Mouse (Mus musculus): Measurements from ENCODE around the gene Hapln4.
"Not testable (repeated sequence)": the region's sequence is repeated elsewhere in the genome, so short reads cannot be mapped to it uniquely, and the experiment has no call there.

Gene Hapln4

DNA sequence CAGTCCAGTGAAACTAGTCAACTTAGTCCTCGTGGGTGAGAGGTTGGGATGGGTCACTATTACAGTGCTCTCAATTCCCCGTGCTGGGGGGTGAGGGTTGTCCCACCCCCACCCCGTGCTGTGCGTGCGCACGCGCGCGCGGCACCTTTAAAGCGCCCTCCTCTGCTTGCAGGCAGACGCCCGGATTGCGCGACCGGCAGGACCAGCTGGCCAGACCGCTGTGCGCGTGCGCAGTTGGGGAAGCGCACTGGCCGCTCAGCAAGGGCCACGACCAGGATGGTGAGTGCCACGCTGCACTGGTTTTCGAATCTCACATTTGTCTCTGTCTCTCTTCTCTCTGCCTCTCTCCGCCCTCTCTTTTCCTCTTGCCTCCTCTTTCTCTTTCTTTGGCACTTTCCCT is at the start of gene Hapln4:
TSS of gene Hapln4 (plus strand) at position 173 of the 400 bp plus-strand sequence.
- DNase-seq: peak in 1 of 2 experiments; percentile 13

DNA sequence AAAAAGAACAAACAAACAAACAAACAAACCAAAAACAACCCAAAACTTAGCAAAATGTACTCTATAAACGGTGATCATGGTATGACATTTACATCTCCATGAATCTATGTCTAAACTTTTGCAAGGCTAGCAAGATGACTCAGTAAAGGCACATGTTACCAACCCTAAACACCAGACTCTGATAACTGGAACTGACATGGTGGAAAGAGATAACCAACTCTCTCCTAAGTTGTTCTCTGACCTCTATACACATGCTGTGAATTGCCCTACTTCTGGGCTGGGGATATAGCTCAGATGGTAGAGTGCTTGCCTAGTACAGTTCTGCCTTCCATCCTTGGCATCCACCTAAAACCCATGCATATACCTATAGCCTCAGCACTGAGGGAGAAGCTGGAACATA is 45.3 kb upstream of the Hapln4 start:
- DNase-seq: no peak

DNA sequence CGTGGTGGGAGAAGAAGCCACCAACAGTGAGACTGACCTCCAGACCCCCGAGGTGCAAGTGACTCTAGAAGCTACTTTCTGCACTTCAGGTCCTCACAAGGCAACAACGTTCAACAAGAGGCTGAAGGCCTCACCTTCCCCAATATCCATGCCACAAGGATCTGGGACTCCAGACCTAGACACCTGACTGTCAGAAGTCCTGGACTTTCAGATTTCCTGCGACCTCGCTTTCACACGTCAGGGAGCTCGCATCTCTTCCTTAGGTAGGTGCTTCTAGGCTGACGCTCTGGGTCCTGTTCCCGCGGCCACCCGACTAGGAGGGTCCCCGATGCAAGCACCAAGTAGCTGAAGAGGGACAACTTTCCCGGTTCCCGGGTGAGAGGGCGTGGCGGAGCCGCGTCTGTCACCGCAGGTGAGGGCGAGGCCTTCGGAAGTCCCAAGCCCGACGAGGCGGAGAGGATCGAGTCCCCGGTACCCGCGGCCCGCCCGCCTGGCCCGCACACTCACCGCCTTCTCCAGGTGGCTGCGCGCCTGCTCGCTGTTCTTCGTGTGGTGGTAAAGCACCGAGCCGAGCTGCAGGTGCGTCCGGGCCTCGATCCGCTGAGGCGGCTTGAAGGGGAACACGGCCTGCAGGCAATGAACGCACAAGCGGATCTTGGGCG is 41.2 kb upstream of the Hapln4 start:
- DNase-seq: no peak

DNA sequence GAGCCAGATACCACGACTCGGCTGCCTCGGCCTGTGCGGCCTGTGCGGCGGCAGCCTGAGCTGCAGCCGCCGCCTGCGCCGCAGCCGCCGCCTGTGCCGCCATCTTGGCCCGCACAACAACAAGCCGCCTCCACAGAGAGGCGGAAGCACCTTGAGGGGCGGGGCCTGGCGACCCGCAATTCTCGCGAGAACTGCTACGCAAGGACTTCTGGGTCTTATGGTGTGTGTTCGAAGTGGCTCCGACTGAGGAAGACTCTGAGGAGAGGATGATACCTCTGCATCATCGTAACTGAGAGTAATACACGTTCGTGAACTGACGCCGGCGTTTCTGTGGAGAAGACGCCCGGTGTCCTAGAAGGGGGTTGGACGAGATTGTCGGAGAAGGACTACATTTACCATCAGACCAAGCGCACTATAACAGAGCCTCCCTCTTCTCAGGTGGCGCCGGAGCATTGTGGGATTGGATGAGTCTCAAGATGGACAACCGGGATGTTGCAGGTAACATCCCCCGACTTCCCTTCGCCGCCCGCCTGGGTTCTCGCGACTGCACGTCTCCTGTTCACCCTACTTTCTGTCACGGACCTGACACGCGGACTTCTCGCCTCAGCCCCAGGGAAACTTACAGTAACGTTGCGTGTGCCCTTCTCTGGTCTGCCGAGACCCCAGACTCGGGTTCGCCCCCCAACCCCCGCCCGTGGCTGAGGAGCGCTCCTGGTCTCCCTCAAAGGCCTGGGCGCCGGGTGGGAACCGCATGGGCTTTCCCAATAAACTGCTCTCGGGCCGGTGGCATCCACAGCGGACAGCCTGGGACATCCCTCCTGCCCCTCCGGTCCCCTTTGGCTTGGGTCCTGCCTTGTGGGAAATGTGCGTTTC is 40.4 kb upstream of the Hapln4 start, which contains the start of the genes Mau2 and Sugp1:
TSS of gene Mau2 (minus strand) at position 152 of the 873 bp plus-strand sequence.
TSS of gene Sugp1 (plus strand) at position 231 of the 873 bp plus-strand sequence.
- DNase-seq: peak; percentile 98 to 99

DNA sequence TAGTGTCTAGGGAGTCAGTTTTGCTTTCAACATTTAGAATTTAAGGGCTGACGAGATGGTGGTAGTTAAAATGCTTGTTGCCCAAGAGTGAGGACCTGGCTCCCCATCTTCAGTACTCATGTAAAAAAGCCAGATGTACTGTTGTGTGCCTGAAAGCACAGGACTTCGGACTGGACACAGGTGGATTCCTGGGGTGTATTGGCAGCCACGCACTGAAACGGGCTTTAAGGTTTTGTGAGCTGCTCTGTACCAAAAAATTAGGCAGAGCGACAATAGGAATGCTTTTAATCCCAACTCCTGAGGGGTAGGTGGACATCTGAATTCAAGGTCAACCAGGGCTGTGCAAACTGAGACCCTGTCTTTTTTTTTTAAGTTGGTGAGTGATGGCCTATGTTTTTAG is 39.3 kb upstream of the Hapln4 start:
- no peak for DNase-seq

DNA sequence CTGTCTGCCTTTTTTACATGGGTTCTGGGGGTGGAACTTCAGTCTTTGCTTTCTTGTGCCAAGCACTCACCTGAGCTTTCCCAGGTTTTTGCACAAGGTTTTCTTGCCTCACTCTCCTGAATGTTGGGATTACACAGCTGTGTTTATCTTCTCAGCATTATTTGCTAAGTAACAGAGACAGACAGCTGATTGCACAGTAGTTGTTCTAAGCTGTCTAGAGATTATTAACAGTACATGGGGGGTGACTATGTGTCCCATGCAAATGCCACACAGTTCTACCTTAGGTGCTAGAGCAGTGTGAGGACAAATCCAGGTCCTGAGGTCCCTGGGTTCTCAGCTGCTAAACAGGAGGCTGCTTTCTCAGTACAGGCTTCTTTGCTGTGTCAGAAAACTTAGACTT is 33.6 kb upstream of the Hapln4 start:
- no peak for DNase-seq

DNA sequence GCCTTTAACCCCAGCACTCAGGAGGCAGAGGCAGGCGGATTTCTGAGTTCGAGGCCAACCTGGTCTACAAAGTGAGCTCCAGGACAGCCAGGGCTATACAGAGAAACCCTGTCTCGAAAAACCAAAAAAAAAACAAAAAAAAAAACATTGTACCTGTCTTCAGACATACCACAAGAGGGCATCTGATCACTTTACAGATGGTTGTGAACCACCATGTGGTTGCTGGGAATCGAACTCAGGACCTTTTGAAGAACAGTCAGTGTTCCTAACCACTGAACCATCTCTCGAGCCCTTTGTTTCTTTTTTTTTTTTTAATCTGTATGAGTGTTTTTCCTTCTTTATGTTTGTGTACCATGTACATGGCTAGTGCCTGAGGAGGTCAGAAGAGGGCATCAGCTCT is 32.8 kb upstream of the Hapln4 start:
- DNase-seq: not testable (repeated sequence)

DNA sequence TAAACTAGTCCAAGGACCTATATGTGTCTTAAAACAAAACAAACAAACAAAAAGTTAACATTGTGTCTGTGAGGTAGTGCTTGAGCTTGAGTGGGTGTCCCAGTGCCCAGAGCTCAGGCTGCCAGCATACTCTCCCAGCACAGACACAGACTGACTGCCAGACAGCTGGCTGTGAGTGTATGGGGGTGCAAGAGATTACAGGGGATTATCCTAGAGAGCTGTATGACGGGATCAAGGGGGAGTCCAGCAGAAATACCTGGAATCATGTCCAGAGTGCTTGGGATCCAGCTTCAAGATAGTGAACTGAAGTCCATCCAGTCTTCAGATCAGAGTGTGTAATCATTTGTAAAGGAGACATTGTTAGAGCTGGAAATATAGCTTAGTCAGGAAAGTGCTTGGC is 25.5 kb upstream of the Hapln4 start:
- no peak for DNase-seq

DNA sequence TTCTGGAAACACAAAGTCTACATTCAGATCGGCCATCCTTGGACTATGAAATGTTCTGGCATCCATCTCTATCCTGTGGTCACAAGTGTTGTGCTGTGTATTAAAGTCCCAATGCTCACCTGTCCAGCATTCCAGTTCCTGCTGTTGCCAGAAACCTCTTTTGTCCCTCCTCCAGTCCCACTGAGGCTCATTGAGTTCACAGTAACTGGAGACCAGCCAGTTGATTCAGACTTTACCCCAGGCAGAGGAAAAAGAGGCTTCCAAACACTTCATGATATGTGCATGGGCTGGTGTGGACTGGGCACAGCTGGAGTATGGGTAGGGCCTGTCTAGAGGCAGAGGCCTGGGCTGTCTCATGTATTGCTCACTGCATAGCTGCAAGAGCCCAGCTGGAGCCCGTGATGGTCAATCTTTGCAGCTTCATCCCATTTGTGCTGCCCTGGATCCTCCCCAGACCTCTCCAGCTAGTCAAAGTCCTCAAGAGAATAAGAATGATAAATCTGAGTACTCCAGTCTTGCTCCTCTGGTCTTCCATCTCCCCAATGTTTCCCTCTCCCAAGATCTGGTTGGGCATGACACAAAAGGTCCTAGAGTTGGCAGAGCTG is 11.3 kb upstream of the Hapln4 start:
- no peak for DNase-seq

DNA sequence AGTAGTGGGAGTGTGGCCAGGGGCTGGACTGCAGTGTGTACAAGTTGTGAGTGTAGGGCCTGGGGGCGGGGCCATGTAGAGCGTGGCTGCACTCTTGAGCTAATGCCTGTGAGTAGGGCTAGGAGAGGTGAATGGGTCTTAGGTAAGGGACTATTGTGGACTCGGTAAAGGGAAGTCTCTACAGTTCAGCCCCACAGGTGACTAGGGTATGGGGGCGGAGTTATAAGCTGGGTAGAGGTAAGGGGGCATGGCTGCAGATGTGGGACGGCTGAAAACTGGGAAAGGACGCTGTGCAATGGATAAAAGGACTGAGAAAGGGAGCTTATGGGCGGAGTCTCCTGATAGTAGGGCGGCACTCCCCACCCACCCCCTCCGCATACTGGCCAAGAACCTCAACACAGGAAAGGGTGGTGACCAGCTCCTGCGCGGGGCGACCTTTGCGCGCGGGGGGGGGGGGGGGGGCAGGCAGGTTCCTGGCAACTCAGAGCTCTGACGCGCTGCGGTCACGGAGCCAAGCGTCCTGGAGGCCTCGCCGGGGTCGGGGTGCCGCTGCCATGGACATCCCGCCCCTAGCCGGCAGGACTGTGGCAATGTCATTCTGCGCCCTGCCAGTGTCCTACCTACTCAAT is 10.7 kb upstream of the Hapln4 start, which contains the start of gene Tm6sf2:
TSS of gene Tm6sf2 (plus strand) at position 484 of the 629 bp plus-strand sequence.
- no peak for DNase-seq

DNA sequence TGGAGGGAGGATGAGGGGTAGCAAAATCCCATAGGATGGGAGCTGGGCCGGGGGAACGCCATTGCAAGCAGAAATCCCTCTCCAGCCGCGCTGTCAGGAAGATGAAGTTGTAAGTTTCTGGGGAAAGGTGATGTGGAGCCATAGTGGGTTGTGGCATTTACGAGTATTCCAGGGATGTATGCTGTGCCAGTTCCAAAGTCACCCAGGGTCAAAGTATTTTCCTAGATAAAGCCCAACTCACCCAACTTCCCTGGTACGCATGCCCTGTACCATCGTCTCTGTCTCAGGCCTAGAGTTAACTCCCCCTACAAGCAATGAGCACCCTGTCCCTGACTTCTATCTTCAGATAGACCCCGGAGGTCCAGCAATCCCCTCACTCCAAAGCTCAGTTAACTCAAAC is 10.1 kb upstream of the Hapln4 start:
- no peak for DNase-seq

DNA sequence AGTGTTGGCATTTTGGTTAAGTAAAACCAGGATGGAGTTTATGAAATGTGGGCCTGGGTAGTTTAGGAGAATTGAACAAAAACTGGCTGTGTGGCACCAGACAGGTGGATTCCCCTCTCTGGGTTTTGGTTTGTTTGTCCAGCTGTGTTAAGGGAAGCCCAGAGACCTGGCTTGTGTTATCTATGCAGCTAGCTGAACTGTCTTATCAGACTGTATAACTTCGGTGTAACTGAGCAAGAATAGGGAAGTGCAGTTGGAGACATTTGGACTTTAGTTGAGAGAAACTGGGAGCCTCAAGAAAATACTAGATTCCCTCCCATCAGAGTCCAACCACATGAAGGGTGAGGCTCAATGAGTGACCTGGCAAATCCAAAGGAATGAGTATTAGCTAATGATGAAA is 9.6 kb upstream of the Hapln4 start:
- DNase-seq: no peak

DNA sequence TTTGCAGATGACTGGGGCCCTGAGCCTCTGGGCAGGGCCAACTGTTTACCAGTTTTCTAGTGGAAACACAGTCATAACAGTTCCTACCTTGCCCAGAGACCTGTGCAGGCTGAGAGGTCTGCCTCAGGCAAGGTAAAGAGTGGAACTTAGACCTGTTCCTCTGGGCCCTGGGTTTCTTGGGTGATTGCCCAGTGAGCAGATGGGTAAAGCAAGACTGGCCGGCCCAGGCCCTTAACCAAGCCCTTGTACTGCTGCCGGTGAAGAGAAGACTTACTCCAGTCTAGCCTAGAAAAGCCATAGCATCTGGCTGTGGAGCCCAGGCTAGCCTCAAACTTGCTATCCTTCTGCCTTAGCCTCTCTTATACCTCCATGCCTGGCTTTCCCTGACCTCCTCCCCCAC is 1.3 kb upstream of the Hapln4 start:
- no peak for DNase-seq

DNA sequence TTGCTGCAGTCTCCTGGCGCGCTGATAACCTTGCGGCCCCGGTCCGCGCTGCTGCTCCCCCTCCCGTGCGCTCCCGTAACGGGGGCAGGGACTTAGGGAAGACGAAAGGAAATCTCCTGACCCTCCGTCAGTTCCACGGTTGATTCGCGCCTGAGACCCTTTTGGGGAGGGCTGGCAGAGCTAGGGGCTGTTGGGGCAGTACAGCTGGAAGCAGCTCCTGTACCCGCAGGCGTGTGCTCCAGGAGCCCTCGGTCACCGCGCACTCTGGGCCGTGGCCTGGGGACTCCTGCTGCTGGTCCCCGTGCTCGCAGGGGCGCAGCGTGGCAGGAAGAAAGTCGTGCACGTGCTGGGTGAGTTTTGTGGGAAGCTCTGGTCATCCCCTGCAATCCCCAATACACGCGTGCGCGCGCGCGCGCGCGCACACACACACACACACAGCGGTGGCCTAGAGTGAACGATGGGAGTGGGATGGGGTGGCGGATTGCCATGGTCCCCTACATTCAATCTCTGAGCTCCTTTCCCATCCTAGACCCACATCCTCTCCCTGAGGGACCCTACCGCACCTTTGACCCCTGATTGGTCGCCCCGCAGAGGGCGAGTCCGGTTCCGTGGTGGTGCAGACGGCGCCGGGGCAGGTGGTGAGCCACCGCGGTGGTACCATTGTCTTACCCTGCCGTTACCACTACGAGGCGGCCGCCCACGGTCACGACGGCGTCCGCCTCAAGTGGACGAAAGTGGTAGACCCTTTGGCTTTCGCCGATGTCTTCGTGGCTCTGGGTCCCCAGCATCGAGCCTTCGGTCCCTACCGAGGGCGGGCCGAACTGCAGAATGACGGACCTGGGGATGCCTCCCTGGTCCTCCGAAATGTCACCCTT is 1.2 kb downstream of the Hapln4 start:
- DNase-seq: peak in 1 of 2 experiments; percentile 27

DNA sequence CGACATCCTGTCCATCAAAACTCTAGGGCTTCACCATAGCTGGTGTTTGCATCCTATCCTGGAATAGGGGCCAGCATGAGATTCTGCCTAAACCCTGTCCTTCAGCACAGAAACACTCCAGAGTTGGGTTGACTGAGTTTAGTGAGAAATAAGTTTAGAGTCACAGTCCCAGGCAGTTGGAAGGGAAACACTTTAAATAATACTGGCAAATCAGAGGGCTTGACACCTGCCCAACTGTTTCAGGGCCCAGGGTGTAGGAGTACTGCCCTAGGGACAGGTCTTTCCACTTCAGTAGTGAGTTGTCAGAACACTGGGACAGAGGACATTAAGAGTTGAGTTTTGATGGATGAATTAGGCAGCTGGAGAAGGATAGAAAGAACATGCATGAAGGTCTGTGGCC is 2.9 kb downstream of the Hapln4 start:
- DNase-seq: no peak

DNA sequence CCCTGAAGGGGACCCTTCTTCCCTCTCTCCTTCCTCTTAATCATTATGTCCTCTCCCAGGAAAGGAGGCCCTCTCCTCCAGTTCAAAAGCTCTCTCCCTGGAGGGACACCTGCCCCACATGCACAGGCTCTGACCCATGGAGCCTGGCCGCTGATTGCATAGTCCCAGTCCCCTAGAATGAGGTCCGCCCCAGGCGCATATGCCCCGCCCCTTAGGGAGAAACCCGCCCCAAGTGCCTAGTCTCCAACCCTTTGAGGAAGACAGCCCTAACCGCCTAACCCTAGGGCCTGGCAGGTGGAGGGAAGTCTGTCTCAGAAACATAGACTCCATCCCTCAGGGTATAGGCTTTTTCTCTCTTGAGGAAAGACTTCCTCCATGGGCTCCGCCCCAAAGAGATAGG is 4.0 kb downstream of the Hapln4 start:
- no peak for DNase-seq

DNA sequence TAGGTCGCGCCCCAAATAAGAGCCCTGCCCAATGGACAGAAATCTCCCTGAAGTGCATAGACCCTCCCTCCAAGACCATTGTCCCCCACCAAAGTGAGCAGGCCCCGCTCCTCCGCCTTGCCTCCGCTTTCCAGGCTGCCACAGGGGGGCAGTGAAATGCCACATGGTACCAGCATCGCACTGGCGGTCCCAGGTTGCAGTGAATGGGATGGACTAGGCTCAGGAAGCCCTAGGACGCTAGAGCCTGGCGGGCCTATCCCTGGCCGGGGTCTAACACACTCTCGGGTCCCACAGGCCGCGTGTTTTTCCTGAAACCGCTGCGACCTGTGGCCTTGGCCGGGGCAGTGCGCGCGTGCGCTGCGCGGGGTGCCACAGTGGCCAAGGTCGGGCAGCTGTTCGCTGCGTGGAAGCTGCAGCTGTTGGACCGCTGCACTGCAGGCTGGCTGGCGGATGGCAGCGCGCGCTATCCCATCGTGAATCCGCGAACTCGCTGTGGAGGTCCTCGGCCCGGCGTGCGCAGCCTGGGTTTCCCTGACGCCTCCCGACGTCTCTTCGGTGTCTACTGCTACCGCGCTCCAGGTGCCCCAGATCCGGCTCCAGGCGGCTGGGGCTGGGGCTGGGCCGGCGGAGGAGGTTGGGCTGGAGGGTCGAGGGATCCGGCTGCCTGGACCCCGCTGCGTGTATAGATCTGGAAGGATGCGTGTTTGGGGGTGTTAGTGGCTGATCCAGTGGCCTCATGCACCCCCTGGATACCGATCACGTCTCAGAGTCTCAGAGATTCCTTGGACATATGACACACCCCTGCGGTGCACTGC is 4.8 kb downstream of the Hapln4 start:
- peak; percentile 42 to 46 for DNase-seq

DNA sequence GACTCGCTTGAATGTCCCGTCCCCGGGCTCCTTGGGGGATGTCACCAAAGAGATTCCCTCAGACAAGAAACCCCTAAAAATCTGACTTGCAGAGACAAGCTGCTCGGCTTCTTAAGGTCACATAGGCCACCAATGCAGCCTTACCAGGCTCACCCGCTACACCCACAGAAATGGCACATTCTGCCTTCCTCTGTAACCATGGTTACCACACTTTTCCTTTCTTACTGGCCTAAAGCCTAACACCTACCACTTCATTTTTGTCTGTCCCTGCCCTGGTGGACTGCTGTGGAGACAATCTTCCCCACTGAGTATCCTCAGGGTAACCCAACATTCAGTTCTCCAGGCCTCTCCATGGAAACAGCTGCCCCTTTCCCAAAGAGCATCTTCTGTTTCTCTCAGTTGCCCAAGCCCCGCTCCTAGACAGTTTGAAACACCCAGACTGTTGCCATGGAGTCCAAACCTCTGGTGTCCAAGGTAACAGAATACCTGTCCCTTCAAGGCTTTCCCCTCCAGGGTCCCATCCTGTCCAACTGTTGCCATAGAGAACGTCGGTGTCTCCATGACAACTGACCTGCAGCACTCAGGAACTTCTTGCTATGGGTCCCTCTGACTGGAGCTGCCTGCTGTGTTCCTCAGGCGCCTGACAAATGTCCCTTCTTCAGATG is 6.2 kb downstream of the Hapln4 start:
- DNase-seq: no peak

DNA sequence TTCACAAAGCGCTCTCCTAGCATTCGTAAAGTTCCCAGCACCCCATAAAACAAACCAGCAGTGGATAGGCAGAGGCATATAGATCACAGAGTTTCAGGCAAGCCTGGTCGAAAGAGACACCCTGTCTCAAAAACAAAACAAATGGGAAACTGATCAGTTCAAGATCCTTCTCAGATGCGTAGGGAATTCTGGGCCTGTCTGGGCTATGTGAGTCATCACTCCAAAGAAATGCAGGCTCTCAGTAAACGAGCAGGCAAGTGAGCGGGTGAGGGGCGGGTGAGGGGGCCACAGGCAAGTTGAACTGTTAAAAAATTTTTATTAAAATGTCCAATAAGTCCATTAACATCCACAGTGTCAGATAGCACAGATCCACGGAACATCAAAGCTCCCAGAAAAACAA is 9.5 kb downstream of the Hapln4 start:
- no peak for DNase-seq

DNA sequence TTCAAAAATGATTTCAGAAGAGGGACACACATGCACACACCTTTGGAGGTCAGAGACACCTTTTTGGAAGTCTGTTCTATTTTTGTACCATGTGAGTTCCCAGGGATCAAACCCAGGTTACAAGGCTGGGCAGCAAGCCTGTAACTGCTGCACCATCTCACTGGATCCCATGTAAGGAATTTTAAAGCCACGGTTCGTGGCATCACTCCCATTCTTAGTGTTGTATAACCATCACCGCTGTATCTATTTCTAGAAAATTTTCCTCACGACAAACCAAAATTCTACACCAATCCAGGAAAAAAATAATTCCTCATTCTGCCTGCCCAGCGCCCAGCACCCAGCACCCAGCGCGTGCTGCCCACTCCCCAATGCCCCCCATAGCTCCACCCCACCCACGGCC is 16.0 kb downstream of the Hapln4 start:
- DNase-seq: no peak

DNA sequence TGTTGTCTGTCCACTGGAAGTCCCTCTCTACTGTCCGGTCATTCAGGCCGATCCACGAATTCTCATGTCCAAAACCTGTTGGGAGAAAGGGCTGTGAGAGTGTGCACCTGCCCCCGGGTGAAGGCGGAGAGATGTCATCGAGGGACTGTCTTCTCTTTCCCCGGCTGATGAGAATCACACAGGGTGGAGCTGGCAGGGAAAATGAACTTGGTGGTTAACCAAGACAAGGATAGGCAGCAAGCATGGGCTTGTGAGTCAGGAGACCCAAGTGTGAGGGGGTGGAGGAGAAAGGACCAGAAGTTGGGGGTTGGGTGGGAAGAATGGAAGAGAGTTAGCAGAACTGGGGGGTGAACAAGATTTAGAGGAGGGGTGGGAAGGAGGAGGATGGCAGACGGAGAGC is 17.0 kb downstream of the Hapln4 start:
- DNase-seq: no peak

Data from B cell, adult 2 months (primary cell).